Mouse (Mus musculus) heart, adult 8-10 months (tissue): ENCODE results near the gene Celf1. TPM values are rescaled to one million over a fixed set of nuclear protein-coding genes. Genes with fewer than 3 reads are reported as not detected.

ENCODE experiments used
- DNase-seq: peaks from one replicate; pipeline ENCODE4 v3.0.0; 2022; ENCODE audit warnings: low spot score
- total RNA-seq, 4 experiments: library from RNA; stranded (reverse); gene quantifications; 2 replicates each; pipeline ENCODE4 v1.2.4; 2022

The Celf1 gene
- total RNA-seq, 4 experiments from 2014 or later, result 68.9 to 76.7 (median 74.4) TPM

GRCm38 (mm10) chr2:91061849-91062481 is 121.8 kb downstream of the Celf1 start:
- no peak for DNase-seq

DNA sequence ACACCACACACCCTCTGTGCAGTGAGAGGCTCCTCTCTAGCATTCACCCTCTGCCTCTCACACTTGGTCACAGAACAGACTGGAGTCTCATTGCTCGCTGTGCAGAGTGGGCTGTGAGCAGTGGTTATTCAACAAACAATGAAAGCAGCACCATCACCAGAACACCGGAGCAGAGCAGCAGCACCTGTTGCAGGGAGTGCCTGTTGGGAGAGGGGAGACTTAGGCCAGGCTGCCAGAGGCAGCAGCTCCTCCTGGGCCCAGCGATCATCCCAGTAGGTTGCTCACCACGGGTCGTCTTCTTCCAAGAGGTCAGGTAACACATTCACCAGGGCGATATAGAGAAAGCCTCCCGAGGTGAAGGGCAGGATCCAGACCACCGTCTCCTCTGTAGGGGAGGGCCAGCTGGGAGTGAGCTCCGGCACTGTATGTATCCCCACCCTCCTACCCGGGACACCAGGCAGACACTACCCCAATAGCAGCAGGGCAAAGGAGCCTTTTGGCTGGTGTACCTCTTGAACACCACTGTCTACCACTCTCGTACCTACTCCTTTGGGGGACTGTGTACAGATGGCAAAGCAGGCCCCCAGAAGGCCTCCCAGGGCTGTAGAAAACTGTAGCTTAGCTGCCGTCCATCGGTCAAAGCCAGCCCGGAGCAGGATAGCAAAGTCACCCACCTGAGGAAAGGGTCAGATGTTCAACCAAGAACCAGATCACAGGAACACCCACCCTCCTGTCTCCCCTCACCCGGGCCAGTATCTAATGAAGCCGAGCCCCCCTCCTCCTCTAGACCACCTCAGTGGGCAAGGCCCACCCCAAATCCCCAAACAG is 122.8 kb downstream of the Celf1 start:
- DNase-seq, result no peak

DNA sequence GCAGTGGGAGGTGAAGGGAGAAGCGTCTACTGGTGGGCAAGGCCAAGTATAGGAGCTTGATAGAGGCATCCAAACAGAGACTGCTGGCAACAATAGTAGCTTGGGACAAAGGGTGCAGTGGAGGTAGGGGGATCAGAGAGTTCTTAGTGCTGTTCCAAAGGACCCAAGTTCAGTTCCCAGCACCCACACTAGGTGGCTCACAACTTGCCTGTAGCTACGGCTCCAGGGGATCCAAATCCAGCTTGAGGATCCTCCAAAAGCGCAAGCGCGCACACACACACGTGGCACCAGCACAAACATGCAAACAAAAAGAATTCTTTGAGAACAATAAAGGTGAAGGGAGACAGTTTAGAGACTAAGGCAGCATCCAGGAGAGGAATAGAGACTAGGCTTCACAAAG is 124.0 kb downstream of the Celf1 start:
- no peak for DNase-seq

DNA sequence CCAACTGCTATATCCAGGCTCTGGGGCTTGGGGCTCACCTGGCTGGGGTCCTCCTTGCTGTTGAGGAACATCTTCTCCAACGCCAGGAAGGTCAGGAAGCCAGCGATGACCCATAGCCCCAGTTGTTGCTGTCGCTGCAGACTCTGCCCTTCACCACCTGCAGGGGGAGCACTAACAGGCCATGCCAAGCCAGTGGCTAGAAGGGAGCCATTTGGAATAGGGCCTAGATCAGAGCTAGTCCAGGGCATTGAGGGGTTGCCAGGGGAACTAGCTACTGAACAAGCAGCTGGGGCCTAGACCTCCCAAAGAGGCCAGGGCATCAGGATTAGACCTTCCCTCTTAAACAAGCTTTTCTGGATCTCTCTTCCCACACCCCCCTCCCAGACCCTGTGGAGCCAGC is 125.4 kb downstream of the Celf1 start:
- DNase-seq, result no peak

GRCm38 (mm10) chr2:91066455-91066854 is 126.3 kb downstream of the Celf1 start:
- no peak for DNase-seq

DNA sequence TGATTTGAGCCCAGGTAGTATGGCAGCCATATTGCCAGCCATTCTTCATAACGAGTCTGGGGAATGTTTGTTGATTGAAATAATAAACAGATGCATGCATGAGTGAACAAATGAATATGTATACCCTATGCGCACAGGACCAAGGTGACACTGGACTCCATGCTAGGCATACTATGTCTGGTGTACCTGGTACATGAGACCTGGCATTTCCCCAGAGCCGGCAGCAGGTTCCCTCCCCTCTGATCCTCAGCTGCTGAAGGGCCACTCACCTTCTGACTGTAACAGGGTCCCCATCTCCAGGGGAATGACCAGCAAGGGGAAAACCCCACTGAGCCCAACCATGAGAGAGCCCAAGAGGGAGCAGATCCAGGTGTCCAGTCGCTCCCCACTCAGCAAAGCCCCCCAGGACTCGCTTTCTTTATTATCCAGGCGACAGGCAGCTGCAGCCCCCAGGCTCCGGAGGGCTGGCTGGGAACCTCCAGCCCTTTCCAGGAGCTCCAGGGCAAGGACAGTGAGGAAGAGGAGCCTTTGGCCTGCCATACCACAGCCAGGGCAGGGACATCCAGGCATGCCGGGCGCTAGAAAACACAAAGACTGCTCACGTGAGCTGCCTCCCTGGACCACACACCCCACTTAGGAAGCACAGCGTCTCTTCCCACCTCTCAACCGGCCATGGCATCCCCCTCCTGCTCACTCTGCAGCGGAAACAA is 128.1 kb downstream of the Celf1 start:
- DNase-seq, result no peak

- no peak for DNase-seq
Observed at GRCm38 (mm10) chr2:91068872-91069165, 128.6 kb downstream of the Celf1 start.

Other genes starting within 250 kb of the Celf1 start
- 10 to 100 TPM; 11.1 to 18.2 (median 14.5) TPM for gene Fnbp4, start 195.0 kb upstream of the Celf1 start, total RNA-seq
- gene Agbl2, start 157.7 kb upstream of the Celf1 start, total RNA-seq, result 1 to 10 TPM; 1.0 to 2.4 (median 1.6) TPM
- 100 to 1,000 TPM; 165 to 183 (median 182) TPM for gene Mtch2, start 93.2 kb upstream of the Celf1 start, total RNA-seq
- 1 to 10 TPM; 2.6 to 4.9 (median 3.5) TPM for gene C1qtnf4, start 54.5 kb upstream of the Celf1 start, total RNA-seq
- 10 to 100 TPM; 21.7 to 28.3 (median 24.5) TPM for gene Kbtbd4, start 35.6 kb upstream of the Celf1 start, total RNA-seq
- 1,000 to 10,000 TPM in 1 of 4 experiments, 100 to 1,000 TPM in 3; 876 to 1,074 (median 969) TPM for gene Ndufs3, start 35.6 kb upstream of the Celf1 start, total RNA-seq
- 10 to 100 TPM; 15.4 to 19.4 (median 16.4) TPM for gene Rapsn, start 95.2 kb downstream of the Celf1 start, total RNA-seq
- gene Psmc3, start 113.6 kb downstream of the Celf1 start, total RNA-seq, result 100 to 1,000 TPM; 192 to 274 (median 220) TPM
- 10 to 100 TPM; 19.0 to 26.0 (median 23.6) TPM for gene Slc39a13, start 130.0 kb downstream of the Celf1 start, total RNA-seq
- 1 to 10 TPM; 2.8 to 6.1 (median 3.2) TPM for gene Spi1, start 142.0 kb downstream of the Celf1 start, total RNA-seq
- 1,000 to 10,000 TPM; 1,514 to 2,177 (median 1,722) TPM for gene Mybpc3, start 177.8 kb downstream of the Celf1 start, total RNA-seq
- 1 to 10 TPM; 4.9 to 6.9 (median 6.1) TPM for gene Madd, start 243.5 kb downstream of the Celf1 start, total RNA-seq